Mouse (Mus musculus) lung, adult 2 months (tissue): Measurements from ENCODE around the gene Ube2e3.

Experiments
- CTCF ChIP-seq: fragments of 200-500 bp; IDR thresholded peaks from 2 replicates; pipeline ENCODE4 v1.5.1; 2011; ENCODE audit warnings: mild to moderate bottlenecking, low read length, control low read depth; ENCODE audit not compliant: insufficient read depth
- POLR2A ChIP-seq: fragments of 200-500 bp; IDR thresholded peaks from 2 replicates; pipeline ENCODE4 v1.6.1; 2011; ENCODE audit warnings: low read depth, mild to moderate bottlenecking, control low read depth, low read length, borderline replicate concordance; ENCODE audit errors: extremely low read depth

- TF ChIP-seq CTCF = no peak
- TF ChIP-seq POLR2A = no peak
Observed at GRCm38 (mm10) chr2:78961580-78961979, 93.7 kb downstream of the Ube2e3 start.
